Mouse (Mus musculus) inflammation-experienced regulatory T-cells, adult 6 months (primary cell): ENCODE measurements around the gene Colgalt1. TPM values are rescaled to one million over a fixed set of nuclear protein-coding genes. Genes with fewer than 3 reads are reported as not detected.

Source experiments
- ATAC-seq: one replicate; pipeline ENCODE4 v1.8.0; 2017
- polyA plus RNA-seq, 3 experiments: library from polyadenylated mRNA; unstranded; fragments of 100-300 nt; shearing (Covaris generic); gene quantifications; one replicate each; pipeline ENCODE4 v1.2.1; 2017

The Colgalt1 gene
- polyA plus RNA-seq, 3 experiments from 2014 or later, result 8.7 to 14.8 (median 13.6) TPM

GRCm38 (mm10) chr8:71670621-71671548 lies 60.1 kb downstream of the Colgalt1 start:
- peak; percentile 7 for ATAC-seq

DNA sequence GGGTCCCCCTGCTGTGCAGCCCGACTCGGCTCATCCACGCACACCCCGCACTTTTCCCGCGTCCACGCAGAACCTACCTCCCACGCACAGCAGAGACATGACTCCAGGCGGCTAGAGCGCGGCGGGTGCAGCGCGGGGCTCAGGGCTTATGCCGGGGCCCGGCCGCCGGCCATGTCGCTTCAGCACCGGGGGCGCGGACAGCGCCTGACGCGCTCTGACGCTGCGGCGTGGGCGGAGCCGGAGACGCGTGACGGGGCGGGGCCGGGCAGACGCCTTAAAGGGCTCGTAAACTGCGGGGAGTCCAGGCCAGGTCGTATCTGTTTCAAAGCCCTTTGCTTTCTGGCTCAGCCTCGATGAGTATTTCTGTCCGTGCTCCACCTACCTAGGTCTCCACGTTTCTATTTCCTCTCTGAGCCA lies 60.8 kb downstream of the Colgalt1 start, which contains the start of gene Unc13a:
Gene Unc13a (minus strand): TSS at position 209 of the 417 bp plus-strand sequence.
- peak; percentile 54 for ATAC-seq

DNA sequence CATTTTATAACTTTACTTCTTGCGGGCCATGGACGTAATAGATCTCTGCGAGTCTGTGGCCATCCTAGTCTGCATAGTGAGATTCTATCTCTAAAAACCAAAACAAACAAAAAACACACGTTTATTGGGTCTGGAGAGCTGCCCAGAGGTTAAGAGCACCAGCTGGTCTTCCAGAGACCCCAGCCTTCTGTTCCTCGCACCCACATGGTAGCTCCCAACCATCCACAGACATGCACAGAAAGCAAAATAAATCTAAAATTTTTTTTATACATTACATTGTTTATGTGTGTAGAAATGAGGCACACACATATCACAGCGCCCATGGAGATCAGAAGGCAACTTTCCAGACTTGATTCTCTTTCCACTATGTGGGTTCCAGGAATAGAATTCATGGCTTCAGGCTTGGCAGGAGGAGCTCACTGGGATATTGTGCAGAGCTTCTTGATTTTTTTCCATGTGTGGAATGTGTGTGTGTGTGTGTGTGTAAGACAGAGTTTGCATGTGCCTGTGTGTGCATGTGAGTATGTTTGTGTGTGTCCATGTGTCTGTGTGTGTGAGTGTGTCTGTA lies 61.5 kb downstream of the Colgalt1 start:
- ATAC-seq, result no peak

GRCm38 (mm10) chr8:71674071-71674470 lies 63.3 kb downstream of the Colgalt1 start:
- ATAC-seq, result no peak

Other genes with a start within 250 kb of the Colgalt1 start
- 100 to 1,000 TPM; 185 to 341 (median 339) TPM for gene Use1, start 244.2 kb upstream of the Colgalt1 start, polyA plus RNA-seq
- gene Ocel1, start 239.7 kb upstream of the Colgalt1 start, polyA plus RNA-seq, result 1 to 10 TPM; 3.3 to 4.7 (median 4.5) TPM
- gene Nr2f6, start 229.0 kb upstream of the Colgalt1 start, polyA plus RNA-seq, result 1 to 10 TPM in 2 of 3 experiments, under 1 TPM in 1; 0.93 to 2.4 (median 1.1) TPM
- gene Ushbp1, start 215.2 kb upstream of the Colgalt1 start, polyA plus RNA-seq, result under 1 TPM in 2 of 3 experiments, not detected in 1; 0.13 to 0.21 TPM
- gene Babam1, start 214.1 kb upstream of the Colgalt1 start, polyA plus RNA-seq, result 10 to 100 TPM; 52.0 to 70.5 (median 54.7) TPM
- 1 to 10 TPM in 2 of 3 experiments, under 1 TPM in 1; 0.62 to 4.9 (median 1.2) TPM for gene Ankle1, start 205.0 kb upstream of the Colgalt1 start, polyA plus RNA-seq
- gene Abhd8, start 147.3 kb upstream of the Colgalt1 start, polyA plus RNA-seq, result 10 to 100 TPM; 21.0 to 24.0 (median 23.1) TPM
- gene Mrpl34, start 146.0 kb upstream of the Colgalt1 start, polyA plus RNA-seq, result 10 to 100 TPM; 68.3 to 83.2 (median 80.6) TPM
- gene Dda1, start 141.8 kb upstream of the Colgalt1 start, polyA plus RNA-seq, result 10 to 100 TPM; 24.3 to 40.4 (median 25.5) TPM
- under 1 TPM in 2 of 3 experiments, not detected in 1; 0.11 to 0.31 TPM for gene Ano8, start 125.0 kb upstream of the Colgalt1 start, polyA plus RNA-seq
- 1 to 10 TPM; 2.6 to 6.5 (median 3.4) TPM for gene Gtpbp3, start 122.9 kb upstream of the Colgalt1 start, polyA plus RNA-seq
- not detected for gene Plvap, start 99.2 kb upstream of the Colgalt1 start, polyA plus RNA-seq
- gene Ccdc194, start 85.3 kb upstream of the Colgalt1 start, polyA plus RNA-seq, result not detected
- 10 to 100 TPM; 52.2 to 66.6 (median 61.8) TPM for gene Bst2, start 73.5 kb upstream of the Colgalt1 start, polyA plus RNA-seq
- 10 to 100 TPM; 38.1 to 75.7 (median 43.5) TPM for gene Mvb12a, start 68.1 kb upstream of the Colgalt1 start, polyA plus RNA-seq
- gene Tmem221, start 52.1 kb upstream of the Colgalt1 start, polyA plus RNA-seq, result 1 to 10 TPM in 1 of 3 experiments, under 1 TPM in 1, not detected in 1; 0.97 to 2.1 TPM
- under 1 TPM in 1 of 3 experiments, not detected in 2; 0.13 TPM for gene Nxnl1, start 44.4 kb upstream of the Colgalt1 start, polyA plus RNA-seq
- 1 to 10 TPM; 4.5 to 8.6 (median 5.8) TPM for gene Slc27a1, start 42.1 kb upstream of the Colgalt1 start, polyA plus RNA-seq
- 10 to 100 TPM; 52.1 to 61.7 (median 60.1) TPM for gene Pgls, start 18.8 kb upstream of the Colgalt1 start, polyA plus RNA-seq
- gene Fam129c, start 13.3 kb upstream of the Colgalt1 start, polyA plus RNA-seq, result 1 to 10 TPM; 1.5 to 2.0 (median 1.7) TPM
- gene Unc13a, start 60.8 kb downstream of the Colgalt1 start, polyA plus RNA-seq, result under 1 TPM; 0.42 to 0.67 (median 0.54) TPM
- gene Jak3, start 65.3 kb downstream of the Colgalt1 start, polyA plus RNA-seq, result 10 to 100 TPM; 18.9 to 30.3 (median 22.5) TPM
- 10 to 100 TPM; 11.7 to 25.4 (median 22.8) TPM for gene Insl3, start 78.2 kb downstream of the Colgalt1 start, polyA plus RNA-seq
- 1 to 10 TPM; 2.8 to 5.6 (median 4.3) TPM for gene B3gnt3, start 90.8 kb downstream of the Colgalt1 start, polyA plus RNA-seq
- 10 to 100 TPM; 37.6 to 66.4 (median 54.3) TPM for gene Fcho1, start 114.7 kb downstream of the Colgalt1 start, polyA plus RNA-seq